Comparison of ENCODE assay signal across 8 mouse cellular contexts in genomic region chr9:33246932-33247331, GRCm38 (mm10).
DNase-seq lines count a peak whose midpoint lies in the region.

No protein-coding gene starts in this region.

- intact Hi-C loops in heart, postnatal 25 days (cut with DNase I): loop anchor here (2.0 to 5.0 kb wide), 5 partner anchors 145 to 974 kb away; no protein-coding TSS in a partner anchor

- peak; percentile 36 for DNase-seq in heart, adult 8-10 months (ENCODE audit: low spot score)
- DNase-seq in heart, postnatal 25 days (ENCODE audit: low spot score): no peak
- DNase-seq in B cell, adult 2 months: peak; percentile 61
- DNase-seq in adrenal gland, adult 18-20 months (ENCODE audit: low spot score in 2 of 2): peak; percentile 57 to 59
- peak; percentile 26 for DNase-seq in embryo, embryonic 11.5 days (ENCODE audit: low read depth, low spot score)
- DNase-seq in kidney, postnatal 4 days: peak; percentile 70 to 71
- DNase-seq in lung, postnatal 36 days: peak; percentile 64
- peak; percentile 38 for DNase-seq in thymus, postnatal 14 days
